Mouse (Mus musculus) liver, postnatal 0 days (tissue): ENCODE data around the gene Pde4b.

ENCODE experiments used
- CTCF ChIP-seq: sonication (generic); IDR thresholded peaks from 2 replicates; pipeline ENCODE4 v1.5.1; 2016; ENCODE audit warnings: antibody characterized with exemption, low read depth
- EP300 ChIP-seq: IDR thresholded peaks from 2 replicates; pipeline ENCODE4 v1.6.1; 2016; ENCODE audit warnings: antibody characterized with exemption, low read depth, mild to moderate bottlenecking

DNA sequence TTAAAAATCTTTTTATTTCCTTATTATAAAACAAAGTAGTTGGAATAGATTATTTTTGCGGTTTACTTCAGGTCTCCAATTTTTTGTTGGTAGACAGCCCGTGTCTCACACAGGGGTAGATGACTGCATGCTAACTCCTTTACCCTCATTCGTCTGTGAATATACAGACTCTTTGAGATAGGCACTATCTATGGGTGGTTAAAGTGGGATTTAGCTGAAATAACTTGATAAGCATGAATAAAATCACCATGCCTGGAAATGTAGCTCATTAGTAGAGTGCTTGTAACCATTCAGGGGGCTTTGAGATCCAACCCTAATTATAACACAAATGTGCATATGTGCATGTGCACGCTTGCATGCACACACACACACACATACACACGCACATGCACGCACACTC, 488.8 kb downstream of the Pde4b start:
- TF ChIP-seq CTCF = no peak
- TF ChIP-seq EP300 = no peak
